Mouse (Mus musculus) induced T-regulatory cell, adult 2 months (primary cell): ENCODE results near the gene Arhgap6.
"Not testable (repeated sequence)": the region's sequence is repeated elsewhere in the genome, so short reads cannot be mapped to it uniquely, and the experiment has no call there.

Experiments used
- DNase-seq: peaks from one replicate; pipeline ENCODE4 v3.0.0-alpha.2; 2012; ENCODE audit warnings: low read depth

Gene Arhgap6

GRCm38 (mm10) chrX:169319066-169319760 lies 524.3 kb downstream of the Arhgap6 start:
- DNase-seq = peak; percentile 76

GRCm38 (mm10) chrX:169319945-169320667 lies 525.2 kb downstream of the Arhgap6 start, which contains the start of gene Hccs:
TSS of gene Hccs (minus strand) at chrX:169320372.
- peak; percentile 92 for DNase-seq

GRCm38 (mm10) chrX:169320668-169321005 lies 525.7 kb downstream of the Arhgap6 start:
- DNase-seq = not testable (repeated sequence)

GRCm38 (mm10) chrX:169325929-169326595 lies 531.2 kb downstream of the Arhgap6 start:
- no peak for DNase-seq

- peak; percentile 9 for DNase-seq
Observed at GRCm38 (mm10) chrX:169332264-169332663, 537.4 kb downstream of the Arhgap6 start.

- no peak for DNase-seq
Observed at GRCm38 (mm10) chrX:169337559-169337958, 542.7 kb downstream of the Arhgap6 start.

GRCm38 (mm10) chrX:169338213-169338612 lies 543.3 kb downstream of the Arhgap6 start:
- no peak for DNase-seq
